Mouse (Mus musculus) C2C12 (cell line): ENCODE measurements around the gene Nrg3.

ENCODE experiments used
- CTCF ChIP-seq: IDR thresholded peaks from one replicate; pipeline ENCODE4 v1.5.1; 2011; ENCODE audit not compliant: control insufficient read depth, insufficient read depth, insufficient read length
- MYOD1 ChIP-seq: IDR thresholded peaks from one replicate; pipeline ENCODE4 v1.6.1; 2011; ENCODE audit warnings: low read depth; ENCODE audit not compliant: control insufficient read depth, insufficient read length
- MYOG ChIP-seq: IDR thresholded peaks from one replicate; pipeline ENCODE4 v1.6.1; 2011; ENCODE audit not compliant: control insufficient read depth, insufficient read length; ENCODE audit errors: extremely low read depth

DNA sequence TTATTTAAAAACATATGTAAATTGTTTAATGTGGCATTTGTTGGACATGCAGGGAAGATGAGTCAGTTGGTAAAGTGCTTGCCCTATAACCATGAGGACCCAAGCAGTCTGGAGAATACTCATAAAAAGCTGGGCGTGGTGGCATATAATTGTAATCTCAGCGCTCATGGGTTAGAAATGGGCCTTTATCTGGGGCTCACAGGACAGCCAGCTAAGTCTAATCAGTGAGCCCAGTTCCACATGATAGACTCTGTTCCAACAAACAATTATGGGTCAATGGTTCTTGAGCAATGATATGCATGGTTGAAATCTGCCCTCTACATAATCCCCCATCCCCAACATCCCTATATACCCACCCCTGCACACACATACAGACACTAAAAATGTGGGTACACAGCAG is 421.3 kb downstream of the Nrg3 start:
- TF ChIP-seq MYOD1 (no peak), MYOG (no peak), CTCF (no peak)
